Mouse (Mus musculus): ENCODE data around the gene Tnrc6c. TPM values are rescaled to one million over a fixed set of nuclear protein-coding genes. Genes with fewer than 3 reads are reported as not detected.
A peak's percentile ranks its signal among the peaks of the same experiment; 100 is the strongest.

Gene Tnrc6c
- polyA plus RNA-seq, 1 experiment, result 43.8 TPM

DNA sequence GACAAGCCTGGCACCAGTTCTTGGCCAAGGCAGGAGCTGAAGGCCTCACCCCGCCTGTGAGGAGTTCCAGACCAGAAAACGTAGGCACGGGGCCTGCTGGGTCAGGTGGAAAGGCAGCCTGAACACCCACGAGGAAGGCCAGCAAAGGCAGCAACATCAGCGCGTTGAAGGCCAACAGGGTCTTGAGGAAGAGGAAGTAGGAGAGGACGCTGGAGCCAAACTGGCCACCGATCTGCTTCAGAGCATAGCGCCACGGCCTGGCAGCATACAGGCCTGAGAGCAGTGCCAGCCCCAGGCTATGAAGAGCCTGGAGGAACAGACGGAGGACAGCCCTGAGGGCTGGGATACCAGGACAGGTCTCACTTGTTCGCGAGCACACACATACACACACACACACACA, 121.5 kb downstream of the Tnrc6c start:
- Histone ChIP-seq H3K27ac (ENCODE audit: insufficient read depth, low read length) (no peak overlapping the region), H3K4me1 (ENCODE audit: control insufficient read depth, insufficient read depth, low read length) (peaks cover 3% of the 10 kb centered on the region; the same call in 1 of the 2 replicates), H3K4me3 (replicated peaks; ENCODE audit: insufficient read depth, low read depth, low read length) (no peak overlapping the region), H3K27me3 (ENCODE audit: control insufficient read depth, insufficient read depth, low read length) (peaks cover 2% of the 10 kb centered on the region; the same call in 1 of the 2 replicates)
- DNase-seq, result no peak
- TF ChIP-seq CTCF (IDR thresholded peaks at IDR 0.05; ENCODE audit: borderline replicate concordance, insufficient read depth, low read depth, low read length) (no peak), POLR2A (IDR thresholded peaks at IDR 0.05; ENCODE audit: borderline replicate concordance, insufficient read depth, low read length) (no peak)
- 50% methylated on average over 13 of the region's 13 CpGs for WGBS

GRCm38 (mm10) chr11:117776085-117776792, 122.2 kb downstream of the Tnrc6c start:
- Histone ChIP-seq H3K27me3 (ENCODE audit: control insufficient read depth, insufficient read depth, low read length) (peaks cover 2% of the 10 kb centered on the region; the same call in 1 of the 2 replicates), H3K27ac (ENCODE audit: insufficient read depth, low read length) (no peak overlapping the region), H3K4me1 (ENCODE audit: control insufficient read depth, insufficient read depth, low read length) (peaks cover 3% of the 10 kb centered on the region; the same call in 1 of the 2 replicates), H3K4me3 (replicated peaks; ENCODE audit: insufficient read depth, low read depth, low read length) (no peak overlapping the region)
- no peak for DNase-seq
- TF ChIP-seq POLR2A (IDR thresholded peaks at IDR 0.05; ENCODE audit: borderline replicate concordance, insufficient read depth, low read length) (no peak), CTCF (IDR thresholded peaks at IDR 0.05; ENCODE audit: borderline replicate concordance, insufficient read depth, low read depth, low read length) (no peak)
- whole genome bisulfite sequencing, result 84% methylated on average over 14 of the region's 14 CpGs

GRCm38 (mm10) chr11:117777111-117777510, 123.0 kb downstream of the Tnrc6c start:
- Histone ChIP-seq H3K27ac (ENCODE audit: insufficient read depth, low read length) (no peak overlapping the region), H3K4me1 (ENCODE audit: control insufficient read depth, insufficient read depth, low read length) (peaks cover 3% of the 10 kb centered on the region; the same call in 1 of the 2 replicates), H3K27me3 (ENCODE audit: control insufficient read depth, insufficient read depth, low read length) (peaks cover 2% of the 10 kb centered on the region; the same call in 1 of the 2 replicates), H3K4me3 (replicated peaks; ENCODE audit: insufficient read depth, low read depth, low read length) (no peak overlapping the region)
- TF ChIP-seq POLR2A (IDR thresholded peaks at IDR 0.05; ENCODE audit: borderline replicate concordance, insufficient read depth, low read length) (no peak), CTCF (IDR thresholded peaks at IDR 0.05; ENCODE audit: borderline replicate concordance, insufficient read depth, low read depth, low read length) (no peak)
- DNase-seq, result no peak
- 88% methylated on average over 5 of the region's 5 CpGs for WGBS

- TF ChIP-seq POLR2A (IDR thresholded peaks at IDR 0.05; ENCODE audit: borderline replicate concordance, insufficient read depth, low read length) (no peak), CTCF (IDR thresholded peaks at IDR 0.05; ENCODE audit: borderline replicate concordance, insufficient read depth, low read depth, low read length) (no peak)
- no peak for DNase-seq
- Histone ChIP-seq H3K4me1 (ENCODE audit: control insufficient read depth, insufficient read depth, low read length) (peaks cover 5% of the 10 kb centered on the region; the same call in 1 of the 2 replicates), H3K27me3 (ENCODE audit: control insufficient read depth, insufficient read depth, low read length) (peaks cover 3% of the 10 kb centered on the region; the same call in 1 of the 2 replicates), H3K4me3 (replicated peaks; ENCODE audit: insufficient read depth, low read depth, low read length) (no peak overlapping the region), H3K27ac (ENCODE audit: insufficient read depth, low read length) (no peak overlapping the region)
- WGBS, result 92% methylated on average over 11 of the region's 11 CpGs
Measured at GRCm38 (mm10) chr11:117778031-117778430, 123.9 kb downstream of the Tnrc6c start.

GRCm38 (mm10) chr11:117778851-117779433, 124.9 kb downstream of the Tnrc6c start:
- no peak for DNase-seq
- peaks cover 5% of the 10 kb centered on the region; the same call in 1 of the 2 replicates for H3K27me3 ChIP-seq (ENCODE audit: control insufficient read depth, insufficient read depth, low read length)
- peaks cover 5% of the 10 kb centered on the region; the same call in 1 of the 2 replicates for H3K4me1 ChIP-seq (ENCODE audit: control insufficient read depth, insufficient read depth, low read length)
- no peak overlapping the region; the same call in 1 of the 2 replicates for H3K27ac ChIP-seq (ENCODE audit: insufficient read depth, low read length)
- no peak for TF ChIP-seq POLR2A (IDR thresholded peaks at IDR 0.05; ENCODE audit: borderline replicate concordance, insufficient read depth, low read length)
- TF ChIP-seq CTCF (IDR thresholded peaks at IDR 0.05; ENCODE audit: borderline replicate concordance, insufficient read depth, low read depth, low read length), result no peak
- no peak overlapping the region for H3K4me3 ChIP-seq (replicated peaks; ENCODE audit: insufficient read depth, low read depth, low read length)
- WGBS, result 87% methylated on average over 12 of the region's 12 CpGs

DNA sequence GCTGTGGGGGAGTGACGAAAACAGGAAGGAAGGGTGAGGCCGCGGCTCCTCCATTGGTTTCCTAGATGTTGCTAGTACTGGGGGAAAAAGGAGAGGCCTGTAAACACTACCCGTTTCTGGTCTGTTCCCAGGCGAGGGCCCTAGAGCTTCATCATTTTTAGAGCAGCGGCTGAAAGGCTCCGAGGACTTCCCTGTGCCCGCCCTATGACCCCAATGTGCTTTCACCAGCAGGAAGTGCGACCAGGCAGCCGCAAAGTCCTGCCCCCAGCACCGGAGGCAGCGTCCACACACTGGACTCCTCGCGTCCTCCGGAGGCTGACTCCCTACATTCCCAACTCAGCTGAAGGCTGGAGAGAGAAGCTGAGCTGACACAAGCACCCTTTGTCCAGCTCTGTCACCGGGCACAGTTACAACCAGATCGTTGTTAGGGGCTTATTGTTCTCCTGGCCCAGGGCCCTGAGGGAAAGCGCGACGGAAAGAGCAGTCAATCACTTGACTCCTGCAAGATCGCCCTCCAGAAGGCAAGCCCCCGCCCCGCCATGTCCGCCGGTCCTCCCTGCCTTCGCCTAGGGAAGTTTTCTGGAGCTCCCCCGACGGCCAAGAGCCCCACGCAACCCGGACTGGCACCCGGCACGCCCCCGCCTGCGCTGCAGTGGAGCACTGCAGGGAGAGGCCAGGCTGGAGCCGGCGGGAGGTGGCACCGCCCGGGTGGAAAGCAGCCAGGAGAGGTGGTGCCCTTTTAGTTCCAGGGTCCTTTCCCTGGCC, 125.5 kb downstream of the Tnrc6c start:
- H3K4me3 ChIP-seq (replicated peaks; ENCODE audit: insufficient read depth, low read depth, low read length), result no peak overlapping the region
- peaks cover 5% of the 10 kb centered on the region; the same call in 1 of the 2 replicates for H3K4me1 ChIP-seq (ENCODE audit: control insufficient read depth, insufficient read depth, low read length)
- peaks cover 5% of the 10 kb centered on the region; the same call in 1 of the 2 replicates for H3K27me3 ChIP-seq (ENCODE audit: control insufficient read depth, insufficient read depth, low read length)
- DNase-seq, result peak in 1 of 2 experiments; percentile 32
- peak overlapping the region; percentile 56; the same call in 1 of the 2 replicates for H3K27ac ChIP-seq (ENCODE audit: insufficient read depth, low read length)
- no peak for TF ChIP-seq POLR2A (IDR thresholded peaks at IDR 0.05; ENCODE audit: borderline replicate concordance, insufficient read depth, low read length)
- no peak for TF ChIP-seq CTCF (IDR thresholded peaks at IDR 0.05; ENCODE audit: borderline replicate concordance, insufficient read depth, low read depth, low read length)
- WGBS, result 19% methylated on average over 38 of the region's 38 CpGs

DNA sequence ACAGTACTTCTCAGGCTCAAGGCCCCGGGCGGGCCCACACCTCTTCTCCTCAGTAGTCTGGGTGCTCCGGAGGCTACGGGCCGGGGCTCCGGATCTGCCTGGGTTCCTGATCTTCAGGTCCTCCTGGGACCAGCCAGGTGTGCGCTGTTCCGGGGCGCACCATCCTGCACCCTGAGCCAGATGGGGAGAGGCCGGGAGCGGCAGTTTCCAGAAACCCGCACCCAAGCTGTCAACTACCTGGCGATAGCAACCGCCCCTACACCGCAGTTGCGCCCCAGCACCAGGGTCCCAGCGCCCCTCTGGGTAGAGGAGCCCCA, 126.1 kb downstream of the Tnrc6c start:
- H3K27me3 ChIP-seq (ENCODE audit: control insufficient read depth, insufficient read depth, low read length), result peaks cover 5% of the 10 kb centered on the region; the same call in 1 of the 2 replicates
- no peak for DNase-seq
- H3K4me1 ChIP-seq (ENCODE audit: control insufficient read depth, insufficient read depth, low read length), result peaks cover 5% of the 10 kb centered on the region; the same call in 1 of the 2 replicates
- 9% methylated on average over 17 of the region's 17 CpGs for WGBS
- TF ChIP-seq POLR2A (IDR thresholded peaks at IDR 0.05; ENCODE audit: borderline replicate concordance, insufficient read depth, low read length), result no peak
- no peak for TF ChIP-seq CTCF (IDR thresholded peaks at IDR 0.05; ENCODE audit: borderline replicate concordance, insufficient read depth, low read depth, low read length)
- H3K4me3 ChIP-seq (replicated peaks; ENCODE audit: insufficient read depth, low read depth, low read length), result no peak overlapping the region
- no peak overlapping the region for H3K27ac ChIP-seq (ENCODE audit: insufficient read depth, low read length)
